Mouse (Mus musculus) thymus, adult 18-20 months (tissue): Measurements from ENCODE around the gene Bcl6.

Source experiments
- DNase-seq, 2 experiments: peaks; one replicate each; pipeline ENCODE4 v3.0.0; 2022; ENCODE audit warnings: mixed read lengths in 2 of 2

Gene Bcl6

GRCm38 (mm10) chr16:23921697-23922096 is 67.0 kb downstream of the Bcl6 start:
- no peak for DNase-seq

GRCm38 (mm10) chr16:23919418-23919817 is 69.2 kb downstream of the Bcl6 start:
- DNase-seq: no peak
